Mouse (Mus musculus) CH12.LX (cell line): ENCODE data around the gene Kcna10.

Source experiments
- CHD2 ChIP-seq: IDR thresholded peaks from 2 replicates; pipeline ENCODE4 v1.6.1; 2011; ENCODE audit warnings: low read length, improper control_type of control experiment
- CTCF ChIP-seq, 2 experiments: IDR thresholded peaks in 1 of 2; conservative IDR thresholded peaks in 1 of 2; 2 replicates each; pipeline ENCODE4 v1.5.1; 2011 to 2012; ENCODE audit warnings: low read depth in 2 of 2, low read length in 2 of 2, improper control_type of control experiment in 1 of 2, inconsistent platforms in 1 of 2, mild to moderate bottlenecking in 1 of 2, moderate library complexity in 1 of 2
- EP300 ChIP-seq: IDR thresholded peaks from 2 replicates; pipeline ENCODE4 v1.6.1; 2011; ENCODE audit warnings: low read length, improper control_type of control experiment
- HCFC1 ChIP-seq: IDR thresholded peaks from 2 replicates; pipeline ENCODE4 v1.6.1; 2012; ENCODE audit warnings: low read depth, mild to moderate bottlenecking, inconsistent platforms, low read length, improper control_type of control experiment
- MAFK ChIP-seq: IDR thresholded peaks from 2 replicates; pipeline ENCODE4 v1.6.1; 2011; ENCODE audit warnings: low read length, improper control_type of control experiment; ENCODE audit not compliant: insufficient replicate concordance
- MAZ ChIP-seq: IDR thresholded peaks from 2 replicates; pipeline ENCODE4 v1.6.1; 2012; ENCODE audit warnings: low read depth, mild to moderate bottlenecking, inconsistent platforms, low read length, improper control_type of control experiment, moderate library complexity
- MEF2A ChIP-seq: IDR thresholded peaks from 2 replicates; pipeline ENCODE4 v1.6.1; 2014; ENCODE audit warnings: low read depth, mild to moderate bottlenecking, inconsistent platforms, low read length, improper control_type of control experiment, borderline replicate concordance
- MXI1 ChIP-seq: IDR thresholded peaks from 2 replicates; pipeline ENCODE4 v1.6.1; 2011; ENCODE audit warnings: mild to moderate bottlenecking, low read depth, low read length, improper control_type of control experiment
- POLR2A ChIP-seq: IDR thresholded peaks from 2 replicates; pipeline ENCODE4 v1.6.1; 2011; ENCODE audit warnings: low read depth, mild to moderate bottlenecking, improper control_type of control experiment, low read length

- TF ChIP-seq CTCF (conservative IDR thresholded peaks at IDR 0.05 in 1 of 2, IDR thresholded peaks at IDR 0.05 in 1 of 2; ENCODE audit: low read depth in 2 of 2, low read length in 2 of 2) (no peak), EP300 (no peak), MXI1 (no peak), HCFC1 (no peak), CHD2 (no peak), MAFK (no peak), POLR2A (no peak), MAZ (no peak), MEF2A (no peak)
Measured at GRCm38 (mm10) chr3:107205170-107205569, 22.3 kb downstream of the Kcna10 start.
